Mouse (Mus musculus) stomach, embryonic 15.5 days (tissue): Measurements from ENCODE around the gene Cd300a. TPM values are rescaled to one million over a fixed set of nuclear protein-coding genes. Genes with fewer than 3 reads are reported as not detected.

Experiments used
- ATAC-seq: fragments of 200-750 bp; cut with Nextera tagmentation; 2 replicates; pipeline ENCODE4 v1.8.0; 2017; ENCODE audit warnings: low read depth, moderate number of reproducible peaks, moderate TSS enrichment; ENCODE audit not compliant: insufficient read depth, low FRiP score
- H3K27ac ChIP-seq: fragments of 300-500 bp; sonication (generic); 2 replicates; pipeline ENCODE4 v1.5.1; 2015; ENCODE audit warnings: mild to moderate bottlenecking, inconsistent platforms
- H3K27me3 ChIP-seq: fragments of 300-500 bp; sonication (generic); replicated peaks from 2 replicates; pipeline ENCODE4 v1.6.1; 2015; ENCODE audit warnings: inconsistent platforms
- H3K36me3 ChIP-seq: fragments of 300-500 bp; sonication (generic); 2 replicates; pipeline ENCODE4 v1.6.1; 2015; ENCODE audit warnings: inconsistent platforms
- H3K4me1 ChIP-seq: fragments of 300-500 bp; sonication (generic); 2 replicates; pipeline ENCODE4 v1.6.1; 2015; ENCODE audit warnings: inconsistent platforms
- H3K4me2 ChIP-seq: fragments of 300-500 bp; sonication (generic); 2 replicates; pipeline ENCODE4 v1.6.1; 2015; ENCODE audit warnings: mild to moderate bottlenecking, inconsistent platforms
- H3K4me3 ChIP-seq: fragments of 300-500 bp; sonication (generic); replicated peaks from 2 replicates; pipeline ENCODE4 v1.5.1; 2015; ENCODE audit warnings: inconsistent platforms
- H3K9ac ChIP-seq: fragments of 300-500 bp; sonication (generic); 2 replicates; pipeline ENCODE4 v1.6.1; 2015; ENCODE audit warnings: inconsistent platforms
- H3K9me3 ChIP-seq: fragments of 300-500 bp; sonication (generic); 2 replicates; pipeline ENCODE4 v1.6.1; 2016; ENCODE audit warnings: inconsistent platforms
- WGBS: fragments of 180-500 bp; shearing (Covaris S2); methylation state at CpG from one replicate; pipeline ENCODE4 v1.1.7; 2015; 5-methylcytosine and 5-hydroxymethylcytosine counted together
- polyA plus RNA-seq: library from polyadenylated mRNA; unstranded; fragments of >200 nt; fragmentation: Nextera tagmentation; extraction: Ambion mirVana; gene quantifications from 2 replicates; pipeline ENCODE4 v1.2.1, GENCODE M21; 2015

The Cd300a gene
- polyA plus RNA-seq, 1 experiment from 2014 or later, result 1.9 TPM

GRCm38 (mm10) chr11:114867361-114868235, 22.2 kb upstream of the Cd300a start:
- ATAC-seq, result peak; percentile 63
- H3K9me3 ChIP-seq, result no peaks in the 10 kb centered on the region
- H3K27ac ChIP-seq, result peak overlapping the region; percentile 87
- peak overlapping the region; percentile 41 for H3K4me2 ChIP-seq
- peaks cover 28% of the 10 kb centered on the region for H3K4me1 ChIP-seq
- 34% methylated on average over 11 of the region's 11 CpGs for WGBS
- H3K36me3 ChIP-seq, result peaks cover 6% of the 10 kb centered on the region; the same call in 1 of the 2 replicates
- no peak overlapping the region for H3K4me3 ChIP-seq
- no peak overlapping the region for H3K9ac ChIP-seq
- no peaks in the 10 kb centered on the region for H3K27me3 ChIP-seq

GRCm38 (mm10) chr11:114868280-114868679, 21.6 kb upstream of the Cd300a start:
- Histone ChIP-seq H3K27me3 (no peaks in the 10 kb centered on the region), H3K4me1 (peaks cover 35% of the 10 kb centered on the region), H3K27ac (no peak overlapping the region), H3K36me3 (peaks cover 6% of the 10 kb centered on the region; the same call in 1 of the 2 replicates), H3K9ac (no peak overlapping the region), H3K9me3 (no peaks in the 10 kb centered on the region), H3K4me3 (no peak overlapping the region), H3K4me2 (no peak overlapping the region)
- 86% methylated on average over 12 of the region's 12 CpGs for WGBS
- ATAC-seq, result no peak

DNA sequence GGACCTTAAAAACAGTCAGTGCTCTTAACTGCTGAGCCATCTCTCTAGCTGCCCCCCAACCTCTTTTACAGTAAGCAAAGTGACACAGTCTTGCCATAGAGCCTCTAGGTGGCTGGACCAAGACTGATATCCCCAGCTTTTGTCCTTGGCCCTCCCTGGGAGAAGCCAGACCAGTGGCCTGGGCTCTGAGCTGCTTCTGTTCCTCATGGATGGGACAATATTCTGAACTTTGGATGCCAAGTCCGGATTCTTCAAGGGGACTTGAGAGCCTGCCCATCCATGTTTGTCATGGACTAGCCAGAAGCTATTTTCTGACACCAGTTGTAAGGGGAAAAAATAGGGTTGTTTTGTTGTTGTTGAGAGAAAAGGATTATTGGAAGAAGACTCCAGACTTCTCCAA, 20.1 kb upstream of the Cd300a start:
- Histone ChIP-seq H3K4me2 (no peak overlapping the region), H3K4me3 (no peak overlapping the region), H3K9me3 (no peaks in the 10 kb centered on the region), H3K9ac (no peak overlapping the region), H3K36me3 (peaks cover 6% of the 10 kb centered on the region; the same call in 1 of the 2 replicates), H3K27ac (no peak overlapping the region), H3K27me3 (no peaks in the 10 kb centered on the region), H3K4me1 (peaks cover 36% of the 10 kb centered on the region)
- no peak for ATAC-seq
- WGBS, result 87% methylated on average over 1 of the region's 1 CpGs

DNA sequence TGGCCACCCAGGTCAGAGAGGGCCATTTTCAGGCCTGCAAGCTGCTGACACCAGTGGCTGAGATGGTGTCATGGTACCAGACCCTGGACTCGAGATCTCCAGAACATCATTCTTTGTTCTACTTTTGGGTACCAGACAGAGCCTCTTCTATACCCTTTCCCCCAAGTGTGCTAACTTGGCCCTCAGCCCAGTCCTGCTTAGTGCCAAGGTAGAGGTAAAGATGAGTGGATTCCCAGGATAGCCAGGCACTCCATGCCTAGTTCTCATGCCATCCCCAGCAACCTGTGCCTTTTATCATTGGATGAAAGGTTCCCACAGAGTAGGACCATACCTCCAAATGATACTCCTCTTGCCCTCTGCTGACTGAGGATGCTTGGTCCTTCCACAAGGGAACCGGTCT, 18.3 kb upstream of the Cd300a start:
- Histone ChIP-seq H3K4me2 (no peak overlapping the region), H3K9me3 (no peaks in the 10 kb centered on the region), H3K4me3 (no peak overlapping the region), H3K9ac (no peak overlapping the region), H3K27me3 (no peaks in the 10 kb centered on the region), H3K36me3 (peaks cover 6% of the 10 kb centered on the region; the same call in 1 of the 2 replicates), H3K27ac (no peak overlapping the region), H3K4me1 (peaks cover 30% of the 10 kb centered on the region)
- ATAC-seq, result no peak
- WGBS, result 86% methylated on average over 2 of the region's 2 CpGs

DNA sequence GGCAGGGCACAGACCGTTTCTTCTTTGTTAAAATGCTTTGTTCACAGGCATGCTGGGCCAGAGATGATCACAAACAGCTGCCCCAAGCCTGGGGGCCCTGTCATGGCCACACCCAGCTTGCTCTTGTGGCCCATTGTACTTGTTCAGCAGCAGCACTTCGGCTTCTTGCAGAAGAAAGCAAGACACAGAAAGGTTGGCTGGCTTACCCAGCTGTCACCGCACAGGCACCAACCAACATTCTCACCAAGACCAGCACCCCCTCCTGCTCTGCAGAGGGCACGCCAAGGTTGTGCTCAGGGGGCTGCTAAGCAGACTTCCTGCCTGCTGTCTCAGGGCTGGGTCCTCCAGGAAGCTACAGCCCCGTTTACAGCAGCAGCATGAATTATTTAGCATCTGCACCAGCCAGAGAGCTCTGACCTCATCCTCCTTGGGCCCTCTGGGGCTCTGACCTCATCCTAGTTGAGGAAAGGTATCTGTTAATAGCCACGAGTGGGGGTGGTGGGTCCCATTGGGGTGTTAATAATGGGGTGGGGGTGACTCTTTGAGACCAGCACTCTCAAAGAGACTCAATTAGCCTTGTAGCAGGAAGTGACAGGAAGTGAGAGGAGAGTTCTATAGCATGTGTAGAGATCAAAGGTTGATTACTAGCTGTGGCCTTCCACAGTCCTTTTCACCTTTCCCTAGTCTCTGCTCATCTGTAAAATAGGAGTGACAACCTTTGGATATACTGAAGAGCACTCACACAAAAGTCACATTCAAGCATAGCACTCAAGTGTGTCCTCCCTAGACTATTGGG, 16.6 kb upstream of the Cd300a start:
- Histone ChIP-seq H3K36me3 (peaks cover 6% of the 10 kb centered on the region; the same call in 1 of the 2 replicates), H3K4me3 (no peak overlapping the region), H3K4me1 (peaks cover 14% of the 10 kb centered on the region), H3K4me2 (no peak overlapping the region), H3K9me3 (no peaks in the 10 kb centered on the region), H3K27me3 (no peaks in the 10 kb centered on the region), H3K27ac (peak overlapping the region; percentile 35; the same call in 1 of the 2 replicates), H3K9ac (no peak overlapping the region)
- 35% methylated on average over 6 of the region's 6 CpGs for WGBS
- no peak for ATAC-seq

DNA sequence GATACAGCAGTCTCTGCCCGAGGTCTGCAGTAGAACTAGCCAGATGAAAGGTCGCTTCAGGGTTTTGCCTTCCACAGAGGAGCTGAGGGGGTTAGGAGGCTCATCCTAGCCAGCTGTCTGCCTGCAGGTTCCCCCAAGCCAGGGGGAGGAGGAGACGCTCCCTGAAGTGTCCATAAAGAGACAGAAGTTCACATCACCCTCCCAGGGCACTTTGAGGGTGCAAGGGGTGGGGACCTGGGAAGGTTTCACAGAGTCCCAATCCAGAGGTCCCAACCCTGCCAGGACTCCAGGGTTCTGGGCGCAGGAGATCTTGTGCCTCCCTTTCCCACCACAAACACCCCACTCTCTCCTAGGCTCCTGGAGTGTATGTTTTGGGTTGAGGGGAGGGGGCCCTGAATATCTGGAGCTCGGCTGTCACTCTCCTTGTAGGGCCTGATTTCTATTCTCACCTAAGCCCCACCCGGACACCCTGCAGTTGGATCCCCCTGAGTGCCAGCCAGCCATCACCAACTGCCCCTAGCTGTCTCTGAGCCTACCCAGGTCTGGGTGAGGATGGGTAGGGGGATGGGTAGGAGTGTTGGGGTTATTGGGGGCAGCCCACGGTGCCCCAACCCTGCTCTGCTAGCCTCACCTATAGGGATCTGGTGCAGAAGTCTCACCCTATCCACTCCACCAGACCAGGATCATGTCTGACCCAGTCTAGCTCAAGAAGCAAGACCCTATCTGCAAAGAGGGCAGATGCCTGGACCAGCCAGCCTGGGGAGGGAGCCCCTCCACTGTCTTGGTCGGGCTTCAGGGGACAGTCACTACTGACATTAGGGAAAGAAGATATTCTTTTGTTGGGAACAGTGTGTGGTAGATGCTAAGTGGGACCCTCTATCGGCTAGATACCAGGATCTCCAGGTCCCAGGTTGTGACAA, 15.4 kb upstream of the Cd300a start:
- H3K27ac ChIP-seq, result no peak overlapping the region
- no peak for ATAC-seq
- H3K4me1 ChIP-seq, result peaks cover 11% of the 10 kb centered on the region
- H3K4me2 ChIP-seq, result no peak overlapping the region
- no peaks in the 10 kb centered on the region for H3K36me3 ChIP-seq
- no peak overlapping the region for H3K4me3 ChIP-seq
- no peaks in the 10 kb centered on the region for H3K9me3 ChIP-seq
- WGBS, result 54% methylated on average over 9 of the region's 9 CpGs
- H3K27me3 ChIP-seq, result no peaks in the 10 kb centered on the region
- H3K9ac ChIP-seq, result no peak overlapping the region

DNA sequence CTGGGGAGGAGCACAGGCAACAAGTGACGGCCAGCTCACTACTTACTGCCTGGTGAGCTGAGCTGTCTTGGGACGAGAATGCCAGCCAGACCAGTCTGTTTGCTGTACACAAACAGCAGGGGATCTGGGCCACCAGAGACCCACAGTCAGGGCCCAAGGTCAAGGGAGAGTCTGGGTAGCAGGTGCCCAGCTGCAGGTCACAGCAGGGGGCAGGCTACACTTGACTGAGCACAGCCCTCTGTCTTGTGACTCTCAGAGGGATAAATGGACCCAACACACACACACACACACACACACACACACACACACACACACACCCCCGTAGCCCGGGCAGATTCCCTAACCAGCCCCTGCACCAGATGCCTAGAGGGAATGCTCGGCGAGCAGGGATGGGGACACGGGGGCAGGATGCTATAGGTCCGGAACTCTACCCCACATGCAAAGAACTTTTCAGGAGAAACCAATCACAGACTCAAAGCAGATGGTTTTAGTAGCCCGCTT, 14.5 kb upstream of the Cd300a start:
- Histone ChIP-seq H3K27me3 (no peaks in the 10 kb centered on the region), H3K4me1 (peaks cover 11% of the 10 kb centered on the region), H3K4me2 (no peak overlapping the region), H3K9me3 (no peaks in the 10 kb centered on the region), H3K36me3 (no peaks in the 10 kb centered on the region), H3K4me3 (no peak overlapping the region), H3K9ac (no peak overlapping the region), H3K27ac (no peak overlapping the region)
- no peak for ATAC-seq
- 19% methylated on average over 7 of the region's 9 CpGs for WGBS

DNA sequence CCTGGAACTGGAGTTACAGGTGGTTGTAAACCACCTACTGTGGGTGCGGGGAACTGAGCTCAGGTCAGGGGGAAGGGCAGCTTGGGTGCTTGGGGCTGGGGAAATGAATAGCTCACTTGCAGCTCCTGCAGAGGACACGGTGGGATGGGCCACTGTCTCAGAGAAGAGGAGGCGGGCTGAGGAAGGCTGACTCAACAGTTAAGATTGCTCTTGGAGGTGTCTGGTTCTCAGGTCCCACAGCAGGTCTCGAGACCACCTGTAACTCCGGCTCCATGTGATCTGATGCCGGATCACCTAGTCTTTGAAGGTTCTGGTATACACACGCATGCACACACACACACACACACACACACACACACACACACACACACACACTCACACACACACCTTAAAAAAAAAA, 13.7 kb upstream of the Cd300a start:
- ATAC-seq, result no peak
- H3K4me1 ChIP-seq, result peaks cover 11% of the 10 kb centered on the region
- H3K36me3 ChIP-seq, result no peaks in the 10 kb centered on the region

DNA sequence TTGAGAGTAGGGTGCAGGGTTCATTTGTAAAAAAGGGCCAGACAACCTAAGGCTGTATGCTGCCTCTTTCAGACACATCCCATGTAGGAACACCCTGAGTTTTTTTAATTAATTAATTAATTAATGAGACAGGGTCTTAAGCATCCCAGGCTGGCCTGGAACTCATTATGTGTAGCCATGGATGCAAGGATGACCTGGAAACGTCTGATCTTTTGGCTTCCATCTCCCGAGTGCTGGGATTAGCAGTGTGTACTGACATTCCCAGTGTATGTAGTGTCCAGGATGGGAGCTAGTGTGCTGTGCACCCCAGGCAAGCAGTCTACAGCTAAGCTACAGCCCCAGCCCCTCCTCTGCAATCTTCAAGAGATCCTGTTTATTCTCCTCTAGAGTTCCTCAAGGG, 13.2 kb upstream of the Cd300a start:
- WGBS, result 36% methylated on average over 2 of the region's 2 CpGs
- Histone ChIP-seq H3K27me3 (no peaks in the 10 kb centered on the region), H3K27ac (no peak overlapping the region), H3K9me3 (no peaks in the 10 kb centered on the region), H3K4me3 (no peak overlapping the region), H3K4me2 (no peak overlapping the region), H3K9ac (no peak overlapping the region), H3K36me3 (no peaks in the 10 kb centered on the region), H3K4me1 (peaks cover 11% of the 10 kb centered on the region)
- no peak for ATAC-seq

More for the DNA sequence above, 13.7 kb upstream of the Cd300a start:
- no peak overlapping the region for H3K27ac ChIP-seq
- H3K4me2 ChIP-seq, result no peak overlapping the region
- H3K27me3 ChIP-seq, result no peaks in the 10 kb centered on the region
- no peak overlapping the region for H3K9ac ChIP-seq
- no peaks in the 10 kb centered on the region for H3K9me3 ChIP-seq
- H3K4me3 ChIP-seq, result no peak overlapping the region
- WGBS, result 48% methylated on average over 7 of the region's 7 CpGs

DNA sequence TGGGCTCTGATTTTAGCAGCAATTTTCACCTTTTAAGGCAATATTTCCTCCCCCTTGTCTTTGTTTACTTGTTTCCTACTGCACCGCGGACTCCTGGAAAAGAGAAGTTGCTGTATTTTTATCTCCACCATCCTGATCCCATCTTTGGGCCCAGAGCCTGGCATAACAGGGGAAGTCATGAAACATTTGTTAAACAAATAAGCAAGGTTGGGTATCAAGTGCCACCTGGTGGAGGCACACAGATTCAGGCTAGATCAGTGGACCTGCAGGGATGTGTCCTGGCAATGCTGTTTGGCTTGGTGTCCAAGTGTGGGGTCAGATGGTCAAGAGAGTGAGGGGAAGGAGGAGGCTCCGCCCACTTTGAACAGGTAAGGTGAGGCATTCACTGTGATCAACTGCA, 12.7 kb upstream of the Cd300a start:
- Histone ChIP-seq H3K9ac (no peak overlapping the region), H3K4me1 (peaks cover 11% of the 10 kb centered on the region), H3K4me3 (no peak overlapping the region), H3K4me2 (no peak overlapping the region), H3K36me3 (no peaks in the 10 kb centered on the region), H3K27me3 (no peaks in the 10 kb centered on the region), H3K9me3 (no peaks in the 10 kb centered on the region), H3K27ac (no peak overlapping the region)
- 39% methylated on average over 3 of the region's 3 CpGs for WGBS
- ATAC-seq, result no peak; the same call in 1 of the 2 replicates

GRCm38 (mm10) chr11:114879666-114880065, 10.2 kb upstream of the Cd300a start:
- H3K9me3 ChIP-seq, result no peaks in the 10 kb centered on the region
- 69% methylated on average over 2 of the region's 2 CpGs for WGBS
- H3K27me3 ChIP-seq, result no peaks in the 10 kb centered on the region

More at GRCm38 (mm10) chr11:114879666-114880065, 10.2 kb upstream of the Cd300a start:
- Histone ChIP-seq H3K4me2 (no peak overlapping the region), H3K4me1 (peaks cover 2% of the 10 kb centered on the region; the same call in 1 of the 2 replicates), H3K9ac (no peak overlapping the region), H3K36me3 (no peaks in the 10 kb centered on the region), H3K4me3 (no peak overlapping the region), H3K27ac (no peak overlapping the region)
- no peak for ATAC-seq
